Mouse (Mus musculus) kidney, postnatal 0 days (tissue): ENCODE data around the gene Zbtb12. TPM values are rescaled to one million over a fixed set of nuclear protein-coding genes. Genes with fewer than 3 reads are reported as not detected.

ENCODE experiments used
- ATAC-seq: fragments of 200-750 bp; cut with Nextera tagmentation; replicated peaks from 2 replicates; pipeline ENCODE4 v1.8.0; 2017; ENCODE audit warnings: low read depth, moderate number of reproducible peaks, moderate TSS enrichment, moderate library complexity; ENCODE audit not compliant: low FRiP score
- DNase-seq: peaks from one replicate; pipeline ENCODE4 v3.0.0-alpha.2; 2016; ENCODE audit warnings: low spot score
- H3K27ac ChIP-seq: fragments of 300-500 bp; sonication (generic); 2 replicates; pipeline ENCODE4 v1.5.1; 2014; ENCODE audit warnings: mild to moderate bottlenecking
- H3K27me3 ChIP-seq: fragments of 300-500 bp; sonication (generic); 2 replicates; pipeline ENCODE4 v1.6.1; 2014; ENCODE audit warnings: low read length, mixed read lengths; ENCODE audit not compliant: insufficient read depth
- H3K36me3 ChIP-seq: fragments of 300-500 bp; sonication (generic); 2 replicates; pipeline ENCODE4 v1.6.1; 2014; ENCODE audit warnings: low read length, mixed read lengths; ENCODE audit not compliant: insufficient read depth
- H3K4me1 ChIP-seq: fragments of 300-500 bp; sonication (generic); replicated peaks from 2 replicates; pipeline ENCODE4 v1.6.1; 2014; ENCODE audit warnings: antibody characterized with exemption, low read length, mixed read lengths; ENCODE audit not compliant: insufficient read depth
- H3K4me2 ChIP-seq: fragments of 300-500 bp; sonication (generic); 2 replicates; pipeline ENCODE4 v1.6.1; 2014; ENCODE audit warnings: mild to moderate bottlenecking, low read length, moderate library complexity, mixed read lengths
- H3K4me3 ChIP-seq: fragments of 300-500 bp; sonication (generic); replicated peaks from 2 replicates; pipeline ENCODE4 v1.5.1; 2014; ENCODE audit warnings: low read depth, low read length
- H3K9ac ChIP-seq: fragments of 300-500 bp; sonication (generic); 2 replicates; pipeline ENCODE4 v1.6.1; 2014; ENCODE audit warnings: low read depth, low read length
- H3K9me3 ChIP-seq: fragments of 300-500 bp; sonication (generic); replicated peaks from 2 replicates; pipeline ENCODE4 v1.6.1; 2016; ENCODE audit warnings: low read length, inconsistent platforms, mixed read lengths
- CTCF ChIP-seq: IDR thresholded peaks from 2 replicates; pipeline ENCODE4 v1.5.1; 2016; ENCODE audit warnings: antibody characterized with exemption, low read depth, mild to moderate bottlenecking, moderate library complexity
- WGBS: fragments of 180-500 bp; shearing (Covaris S2); extraction: QIAGEN DNeasy Blood & Tissue Kit; methylation state at CpG from one replicate; pipeline ENCODE4 v1.1.7; 2014; 5-methylcytosine and 5-hydroxymethylcytosine counted together
- polyA plus RNA-seq: library from polyadenylated mRNA; unstranded; fragments of >200 nt; fragmentation: Nextera tagmentation; extraction: Ambion mirVana; gene quantifications from 2 replicates; pipeline ENCODE4 v1.2.1, GENCODE M21; 2015

The Zbtb12 gene
- polyA plus RNA-seq, 1 experiment from 2014 or later, result 3.4 TPM

DNA sequence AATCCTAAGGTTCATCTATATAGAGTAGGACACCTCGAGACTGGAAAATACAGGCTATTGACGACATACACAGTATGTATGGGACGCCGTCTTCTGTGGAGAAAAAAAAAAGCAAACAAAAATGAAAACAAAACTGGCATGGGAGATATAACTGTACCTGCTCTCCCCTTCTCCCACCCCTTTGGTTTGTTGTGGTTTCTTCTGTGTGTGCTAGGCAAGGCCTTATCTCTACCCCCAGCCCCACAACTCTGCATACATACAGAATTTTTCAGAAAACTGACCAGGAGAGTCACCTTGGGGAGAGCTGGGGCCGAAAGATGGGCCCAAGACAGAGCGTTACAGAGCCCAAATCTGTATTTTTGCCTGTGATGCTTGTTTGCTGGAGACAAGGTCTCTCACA, 5.4 kb downstream of the Zbtb12 start:
- H3K9ac ChIP-seq, result no peak overlapping the region
- H3K36me3 ChIP-seq, result no peaks in the 10 kb centered on the region
- ATAC-seq (no peak), DNase-seq (no peak)
- no peak overlapping the region for H3K27ac ChIP-seq
- H3K4me3 ChIP-seq, result no peak overlapping the region
- no peaks in the 10 kb centered on the region for H3K9me3 ChIP-seq
- H3K4me1 ChIP-seq, result 0 out of 2 replicates have a peak, but pooled peaks cover 4% of the 10 kb centered on the region
- 89% methylated on average over 6 of the region's 6 CpGs for WGBS
- H3K4me2 ChIP-seq, result no peak overlapping the region
- H3K27me3 ChIP-seq, result no peaks in the 10 kb centered on the region
- no peak for TF ChIP-seq CTCF

GRCm38 (mm10) chr17:34885615-34886014, 6.3 kb downstream of the Zbtb12 start:
- H3K4me1 ChIP-seq, result 0 out of 2 replicates have a peak, but pooled peaks cover 4% of the 10 kb centered on the region
- DNase-seq, result peak; percentile 22
- no peak overlapping the region for H3K4me2 ChIP-seq
- no peaks in the 10 kb centered on the region for H3K27me3 ChIP-seq
- 71% methylated on average over 3 of the region's 3 CpGs for WGBS
- no peak overlapping the region for H3K4me3 ChIP-seq
- no peak for TF ChIP-seq CTCF
- no peak overlapping the region for H3K9ac ChIP-seq
- H3K36me3 ChIP-seq, result no peaks in the 10 kb centered on the region
- no peak overlapping the region for H3K27ac ChIP-seq
- ATAC-seq, result no peak
- H3K9me3 ChIP-seq, result no peaks in the 10 kb centered on the region

GRCm38 (mm10) chr17:34887942-34888341, 8.7 kb downstream of the Zbtb12 start:
- Histone ChIP-seq H3K27me3 (no peaks in the 10 kb centered on the region), H3K27ac (no peak overlapping the region), H3K9ac (no peak overlapping the region), H3K4me2 (no peak overlapping the region), H3K36me3 (no peaks in the 10 kb centered on the region), H3K4me3 (no peak overlapping the region), H3K9me3 (no peaks in the 10 kb centered on the region), H3K4me1 (no peaks in the 10 kb centered on the region)
- no peak for DNase-seq
- TF ChIP-seq CTCF, result no peak
- no peak for ATAC-seq
- WGBS, result 79% methylated on average over 5 of the region's 5 CpGs

DNA sequence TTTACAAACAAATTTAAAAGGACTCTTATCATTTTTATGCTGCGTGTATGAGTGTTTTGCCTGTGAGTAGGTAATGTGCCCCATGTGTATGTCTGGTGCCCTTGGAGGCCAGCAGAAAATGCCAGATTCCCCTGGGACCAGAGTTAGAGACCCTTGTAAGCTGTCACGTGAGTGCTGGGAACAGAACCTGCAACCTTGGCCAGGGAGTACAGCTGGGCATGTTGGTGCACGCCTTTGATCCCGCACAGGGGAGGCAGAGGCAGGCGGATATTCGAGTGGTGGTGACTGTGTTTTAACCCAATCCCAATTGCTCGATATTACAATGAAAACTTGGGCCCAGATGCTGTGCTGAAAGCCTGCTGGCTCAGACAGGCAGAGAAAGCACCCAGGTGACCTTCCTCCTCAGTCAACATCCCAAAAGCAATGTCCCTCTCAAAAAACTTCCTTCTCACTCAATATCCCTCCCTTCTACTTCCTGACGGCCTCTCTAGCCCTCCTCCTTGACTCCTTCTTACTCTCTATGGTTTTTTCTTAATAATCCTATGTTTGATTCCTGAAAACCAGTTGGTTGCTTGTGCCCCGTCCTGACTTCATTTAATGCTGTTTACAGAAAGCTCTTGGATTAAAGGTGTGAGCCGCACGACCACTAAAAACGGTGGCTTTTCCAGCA, 10.9 kb downstream of the Zbtb12 start:
- ATAC-seq (no peak), DNase-seq (no peak)
- Histone ChIP-seq H3K9me3 (no peaks in the 10 kb centered on the region), H3K4me1 (peaks cover 6% of the 10 kb centered on the region; the same call in 1 of the 2 replicates), H3K36me3 (no peaks in the 10 kb centered on the region), H3K4me3 (no peak overlapping the region), H3K9ac (no peak overlapping the region), H3K4me2 (no peak overlapping the region), H3K27me3 (no peaks in the 10 kb centered on the region), H3K27ac (no peak overlapping the region)
- TF ChIP-seq CTCF, result no peak
- 78% methylated on average over 12 of the region's 12 CpGs for WGBS

DNA sequence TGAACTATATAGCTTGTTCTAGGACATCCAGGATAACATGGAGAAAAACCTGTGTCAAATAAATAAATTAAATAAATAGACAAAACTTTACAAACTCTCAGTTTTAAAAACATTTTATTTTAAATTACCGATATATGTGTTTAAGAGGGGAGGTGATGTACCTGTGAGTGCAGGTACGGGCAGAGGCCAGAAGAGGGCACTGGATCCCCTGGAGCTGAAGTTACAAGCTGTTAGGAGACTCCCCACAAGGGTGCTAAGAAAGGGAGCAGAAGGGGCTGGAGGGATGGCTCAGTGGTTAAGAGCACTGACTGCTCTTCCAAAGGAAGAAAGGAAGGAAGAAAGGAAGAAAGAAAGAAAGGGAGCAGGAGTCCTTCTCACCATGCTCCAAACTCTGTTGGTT, 12.1 kb downstream of the Zbtb12 start:
- 0 out of 2 replicates have a peak, but pooled peaks cover 3% of the 10 kb centered on the region for H3K36me3 ChIP-seq
- WGBS, result 94% methylated on average over 2 of the region's 2 CpGs

DNA sequence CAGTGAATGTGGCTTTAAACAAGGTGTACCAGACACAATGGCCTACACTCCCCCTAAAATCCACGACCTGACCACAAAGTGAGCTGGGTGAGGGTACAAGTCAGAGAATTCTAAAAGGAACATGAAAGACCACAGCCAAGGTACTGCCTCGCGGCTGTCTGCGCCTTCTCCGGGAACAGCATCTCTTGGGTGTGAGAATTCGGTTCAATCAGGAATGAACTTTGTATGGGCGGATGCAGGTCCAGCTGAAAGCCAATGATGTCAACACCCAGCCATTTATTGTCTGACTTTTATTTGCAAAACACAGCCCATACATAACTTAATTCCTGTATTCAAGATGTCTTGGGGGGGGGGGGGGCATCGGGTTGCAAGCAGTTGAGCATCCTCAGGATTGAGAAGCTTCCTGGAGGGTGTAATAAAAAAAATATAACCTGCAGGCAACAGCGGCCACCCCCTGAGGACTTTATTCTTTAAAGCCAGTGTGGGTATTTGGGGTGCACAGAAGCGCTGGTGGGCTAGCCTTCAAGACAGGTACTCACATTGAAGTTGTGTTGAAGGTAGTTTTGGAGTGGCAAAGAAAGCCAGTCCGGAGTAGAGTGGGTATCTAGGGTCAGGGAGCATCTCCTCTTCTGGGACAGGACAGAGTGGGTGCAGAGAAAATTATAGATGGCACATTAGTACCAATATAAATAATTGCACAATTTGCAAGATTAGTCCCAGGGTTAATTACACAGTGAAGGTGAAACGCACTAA, 14.0 kb downstream of the Zbtb12 start:
- WGBS, result 75% methylated on average over 12 of the region's 12 CpGs
- peaks cover 14% of the 10 kb centered on the region for H3K4me1 ChIP-seq
- DNase-seq (no peak), ATAC-seq (no peak)
- peak overlapping the region; percentile 93 for H3K27ac ChIP-seq
- no peak for TF ChIP-seq CTCF
- no peaks in the 10 kb centered on the region for H3K9me3 ChIP-seq
- H3K4me3 ChIP-seq, result peak overlapping the region; percentile 88
- peak overlapping the region; percentile 99 for H3K4me2 ChIP-seq
- peak overlapping the region; percentile 84; the same call in 1 of the 2 replicates for H3K9ac ChIP-seq
- 0 out of 2 replicates have a peak, but pooled peaks cover 5% of the 10 kb centered on the region for H3K36me3 ChIP-seq
- H3K27me3 ChIP-seq, result no peaks in the 10 kb centered on the region

More for the DNA sequence above, 12.1 kb downstream of the Zbtb12 start:
- H3K4me1 ChIP-seq, result peaks cover 9% of the 10 kb centered on the region; the same call in 1 of the 2 replicates
- no peaks in the 10 kb centered on the region for H3K27me3 ChIP-seq
- DNase-seq (no peak), ATAC-seq (no peak)
- H3K9ac ChIP-seq, result no peak overlapping the region
- H3K9me3 ChIP-seq, result no peaks in the 10 kb centered on the region
- H3K4me2 ChIP-seq, result no peak overlapping the region
- H3K27ac ChIP-seq, result no peak overlapping the region
- TF ChIP-seq CTCF, result peak; percentile 21; the same call in 1 of the 2 replicates
- H3K4me3 ChIP-seq, result no peak overlapping the region
